ENCODE assay signal across 8 mouse cellular contexts in the genomic region with DNA sequence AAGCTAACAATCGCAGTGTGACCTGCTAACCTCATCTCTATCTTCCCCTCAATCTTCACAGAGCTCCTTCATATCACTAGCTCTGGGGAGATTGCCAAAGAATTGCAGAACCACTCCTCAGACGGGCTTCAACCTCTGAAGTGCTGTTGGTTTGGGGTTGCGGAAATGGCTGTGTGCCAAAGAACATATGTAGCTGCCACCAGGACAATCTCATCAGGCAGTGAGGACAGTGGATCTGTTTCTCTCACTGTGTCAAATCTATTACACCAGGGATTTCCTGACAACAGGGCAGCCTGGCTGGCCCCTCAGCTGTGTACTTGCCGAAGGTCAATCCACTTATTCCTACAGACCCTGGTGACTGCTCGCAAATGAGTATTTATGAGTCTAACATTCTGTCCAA.
DNase-seq lines count a peak whose midpoint lies in the region; ATAC-seq and TF ChIP-seq lines count a peak whose summit lies in the region.

No protein-coding gene starts in this region.

- no peak overlapping the region for H3K4me3 ChIP-seq in hindbrain, embryonic 10.5 days
- no peak overlapping the region for H3K4me3 ChIP-seq in hindbrain, embryonic 12.5 days
- H3K4me3 ChIP-seq in heart, embryonic 13.5 days = no peak overlapping the region
- no peak overlapping the region for H3K4me3 ChIP-seq in lung, adult 2 months (replicated peaks; ENCODE audit: extremely low read depth, low read depth, low read length)
- no peak overlapping the region for H3K4me3 ChIP-seq in forebrain, embryonic 10.5 days

- no peaks in the 10 kb centered on the region for H3K9me3 ChIP-seq in hindbrain, embryonic 10.5 days
- H3K9me3 ChIP-seq in hindbrain, embryonic 12.5 days (replicated peaks) = no peaks in the 10 kb centered on the region
- no peaks in the 10 kb centered on the region; the same call in 1 of the 2 replicates for H3K9me3 ChIP-seq in heart, embryonic 13.5 days
- no peaks in the 10 kb centered on the region for H3K9me3 ChIP-seq in forebrain, embryonic 10.5 days

- no peaks in the 10 kb centered on the region for H3K36me3 ChIP-seq in hindbrain, embryonic 10.5 days
- no peaks in the 10 kb centered on the region for H3K36me3 ChIP-seq in hindbrain, embryonic 12.5 days
- no peaks in the 10 kb centered on the region for H3K36me3 ChIP-seq in heart, embryonic 13.5 days
- H3K36me3 ChIP-seq in forebrain, embryonic 10.5 days (replicated peaks) = no peaks in the 10 kb centered on the region

- H3K27me3 ChIP-seq in hindbrain, embryonic 10.5 days (ENCODE audit: insufficient read depth, poor library complexity, severe bottlenecking) = no peaks in the 10 kb centered on the region
- no peaks in the 10 kb centered on the region for H3K27me3 ChIP-seq in hindbrain, embryonic 12.5 days
- H3K27me3 ChIP-seq in heart, embryonic 13.5 days (replicated peaks) = peaks cover 48% of the 10 kb centered on the region
- no peaks in the 10 kb centered on the region for H3K27me3 ChIP-seq in forebrain, embryonic 10.5 days (ENCODE audit: poor library complexity, severe bottlenecking)

- 71% methylated on average over 5 of the region's 5 CpGs for WGBS in hindbrain, embryonic 10.5 days
- WGBS in hindbrain, embryonic 12.5 days = 55% methylated on average over 5 of the region's 5 CpGs
- 8% methylated on average over 5 of the region's 5 CpGs for WGBS in heart, embryonic 13.5 days
- WGBS in lung, adult 2 months = 14% methylated on average over 5 of the region's 5 CpGs
- 92% methylated on average over 5 of the region's 5 CpGs for WGBS in forebrain, embryonic 10.5 days

- TF ChIP-seq CTCF in lung, adult 2 months (IDR thresholded peaks at IDR 0.05; ENCODE audit: insufficient read depth, low read length) = no peak

- peak; percentile 6 for DNase-seq in hindbrain, embryonic 10.5 days (ENCODE audit: low spot score)
- DNase-seq in adrenal gland, postnatal 36 days = peak; percentile 11 to 23
- DNase-seq in lung, adult 2 months = peak; percentile 25
- no peak for DNase-seq in frontal cortex, postnatal 25 days (ENCODE audit: low spot score in 2 of 2)
- DNase-seq in forebrain, embryonic 10.5 days (ENCODE audit: extremely low spot score, low spot score) = no peak
- DNase-seq in thymus, postnatal 0 days (ENCODE audit: low spot score) = no peak

- H3K9ac ChIP-seq in hindbrain, embryonic 12.5 days = no peak overlapping the region
- no peak overlapping the region for H3K9ac ChIP-seq in heart, embryonic 13.5 days

- H3K4me1 ChIP-seq in hindbrain, embryonic 10.5 days (replicated peaks) = 0 out of 2 replicates have a peak, but pooled peaks cover 4% of the 10 kb centered on the region
- 0 out of 2 replicates have a peak, but pooled peaks cover 6% of the 10 kb centered on the region for H3K4me1 ChIP-seq in hindbrain, embryonic 12.5 days
- peaks cover 29% of the 10 kb centered on the region for H3K4me1 ChIP-seq in heart, embryonic 13.5 days
- H3K4me1 ChIP-seq in lung, adult 2 months (ENCODE audit: control insufficient read depth, insufficient read depth, low read length) = 0 out of 2 replicates have a peak, but pooled peaks cover 2% of the 10 kb centered on the region
- no peaks in the 10 kb centered on the region for H3K4me1 ChIP-seq in forebrain, embryonic 10.5 days

- no peak overlapping the region for H3K27ac ChIP-seq in hindbrain, embryonic 10.5 days
- H3K27ac ChIP-seq in hindbrain, embryonic 12.5 days = no peak overlapping the region
- peak overlapping the region; percentile 80 for H3K27ac ChIP-seq in heart, embryonic 13.5 days (replicated peaks)
- H3K27ac ChIP-seq in forebrain, embryonic 10.5 days = no peak overlapping the region

- ATAC-seq in hindbrain, embryonic 12.5 days (ENCODE audit: low FRiP score) = no peak
- peak; percentile 69; the same call in 1 of the 2 replicates for ATAC-seq in heart, embryonic 13.5 days (ENCODE audit: extremely low read depth, insufficient number of reproducible peaks, low FRiP score, low TSS enrichment)

- no peak for TF ChIP-seq POLR2A in lung, adult 2 months (IDR thresholded peaks at IDR 0.05; ENCODE audit: borderline replicate concordance, extremely low read depth, low read depth, low read length)

- H3K4me2 ChIP-seq in hindbrain, embryonic 12.5 days (replicated peaks) = no peak overlapping the region
- H3K4me2 ChIP-seq in heart, embryonic 13.5 days = peak overlapping the region; percentile 40

Comparison
In these comparisons a context has a peak if more than half of its experiments do, and no peak if none do; other contexts are left out.
1. DNase-seq: peak in hindbrain, embryonic 10.5 days (single experiment), adrenal gland, postnatal 36 days (2 of 2) and lung, adult 2 months (single experiment); none in frontal cortex, postnatal 25 days (0 of 2), forebrain, embryonic 10.5 days (single experiment) and thymus, postnatal 0 days (single experiment).